Mouse (Mus musculus): ENCODE measurements at regions not wholly inside any gene's neighbourhood (a gene's known extent, or its start where the extent isn't known, plus 50 kb on each side); places are given as distances from the start of the nearest gene placed in this dataset.
A peak's percentile ranks its signal among the peaks of the same experiment; 100 is the strongest.

DNA sequence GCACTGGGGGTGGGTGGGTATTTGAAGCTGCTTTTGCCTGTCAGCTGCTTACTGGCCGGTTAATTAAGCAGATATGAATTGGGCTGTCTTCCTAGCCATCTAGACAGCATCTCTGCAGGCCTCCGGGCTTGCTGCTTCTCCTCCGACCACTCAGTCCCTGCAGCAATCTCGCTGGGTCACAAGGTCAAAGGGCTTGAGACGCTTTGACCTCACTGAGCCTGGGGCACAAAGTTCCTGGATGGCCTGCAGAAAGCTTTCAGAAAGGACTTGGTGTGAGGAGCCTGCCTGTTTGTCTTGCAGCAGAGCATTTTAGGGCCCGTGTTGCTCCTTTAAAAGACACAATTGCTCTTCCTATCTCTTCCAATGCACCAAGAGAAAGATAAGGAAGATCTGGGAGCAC lies 83.7 kb upstream of the Ppp2r5a start:
- Histone ChIP-seq H3K79me2 (ENCODE audit: control insufficient read depth, insufficient read depth, low read length) (no peaks in the 10 kb centered on the region), H3K27me3 (ENCODE audit: control insufficient read depth, insufficient read depth, low read length) (no peaks in the 10 kb centered on the region), H3K4me3 (ENCODE audit: insufficient read depth, low read depth, low read length) (no peak overlapping the region), H3K9ac (ENCODE audit: low read depth, low read length) (no peak overlapping the region), H3K36me3 (ENCODE audit: control insufficient read depth, insufficient read depth, low read length) (no peaks in the 10 kb centered on the region), H3K27ac (replicated peaks; ENCODE audit: insufficient read depth, low read depth, low read length) (no peak overlapping the region), H3K4me1 (ENCODE audit: control insufficient read depth, insufficient read depth, low read length) (peaks cover 13% of the 10 kb centered on the region)
- DNase-seq (ENCODE audit: extremely low read depth, low read depth, low spot score), result peak; percentile 68
- 30% methylated on average over 6 of the region's 6 CpGs for WGBS
- no peak for TF ChIP-seq POLR2A (IDR thresholded peaks at IDR 0.05; ENCODE audit: extremely low read depth, insufficient read depth, low read length)
- no peak for TF ChIP-seq CTCF (IDR thresholded peaks at IDR 0.05; ENCODE audit: low read depth, low read length)

DNA sequence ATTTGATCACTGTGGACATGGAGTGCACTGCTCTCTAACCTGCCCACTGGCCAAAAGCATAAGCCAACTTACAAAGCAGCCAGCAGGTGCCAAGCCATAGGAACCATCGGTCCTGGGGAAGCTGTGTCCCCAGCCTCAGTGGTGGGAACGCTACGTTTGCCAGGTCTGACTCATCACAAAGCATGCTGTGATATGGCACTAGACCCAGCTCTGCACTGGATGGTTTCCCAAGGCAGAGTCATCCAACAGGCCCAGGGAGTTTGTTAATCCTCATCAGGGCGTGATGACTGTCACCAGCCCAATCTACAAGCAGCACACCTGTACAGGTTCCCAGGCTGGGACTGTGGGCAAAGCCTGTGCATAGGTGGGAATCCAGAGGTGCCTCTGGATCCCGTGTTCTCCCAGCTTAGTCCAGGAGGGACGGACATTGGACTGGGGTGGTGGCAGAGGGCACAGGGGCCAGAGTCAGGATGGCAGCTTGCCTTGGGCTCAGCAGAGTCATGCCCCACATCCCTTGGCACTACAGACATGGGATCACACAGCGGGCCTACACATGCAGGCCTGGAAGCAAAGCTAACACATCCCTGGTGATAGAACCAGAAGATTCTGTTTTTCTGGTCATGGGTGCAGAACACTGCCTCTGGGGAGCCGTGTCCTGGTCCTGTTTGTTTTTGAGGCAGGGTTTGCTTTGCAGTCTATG lies 81.8 kb upstream of the Ppp2r5a start:
- H3K4me3 ChIP-seq (ENCODE audit: insufficient read depth, low read depth, low read length), result no peak overlapping the region
- H3K27me3 ChIP-seq (ENCODE audit: control insufficient read depth, insufficient read depth, low read length), result no peaks in the 10 kb centered on the region
- WGBS, result 27% methylated on average over 8 of the region's 8 CpGs
- H3K36me3 ChIP-seq (ENCODE audit: control insufficient read depth, insufficient read depth, low read length), result no peaks in the 10 kb centered on the region
- DNase-seq (ENCODE audit: extremely low read depth, low read depth, low spot score), result peak; percentile 88
- H3K79me2 ChIP-seq (ENCODE audit: control insufficient read depth, insufficient read depth, low read length), result no peaks in the 10 kb centered on the region
- TF ChIP-seq POLR2A (IDR thresholded peaks at IDR 0.05; ENCODE audit: extremely low read depth, insufficient read depth, low read length) (no peak), CTCF (IDR thresholded peaks at IDR 0.05; ENCODE audit: low read depth, low read length) (no peak)
- peaks cover 18% of the 10 kb centered on the region for H3K4me1 ChIP-seq (ENCODE audit: control insufficient read depth, insufficient read depth, low read length)
- H3K27ac ChIP-seq (replicated peaks; ENCODE audit: insufficient read depth, low read depth, low read length), result peak overlapping the region; percentile 14
- H3K9ac ChIP-seq (ENCODE audit: low read depth, low read length), result no peak overlapping the region

- H3K4me1 ChIP-seq (ENCODE audit: control insufficient read depth, insufficient read depth, low read length), result peaks cover 11% of the 10 kb centered on the region
- no peaks in the 10 kb centered on the region for H3K79me2 ChIP-seq (ENCODE audit: control insufficient read depth, insufficient read depth, low read length)
- H3K27me3 ChIP-seq (ENCODE audit: control insufficient read depth, insufficient read depth, low read length), result no peaks in the 10 kb centered on the region
- peak overlapping the region; percentile 33 for H3K27ac ChIP-seq (replicated peaks; ENCODE audit: insufficient read depth, low read depth, low read length)
- H3K9ac ChIP-seq (ENCODE audit: low read depth, low read length), result peak overlapping the region; percentile 4; the same call in 1 of the 2 replicates
- H3K36me3 ChIP-seq (ENCODE audit: control insufficient read depth, insufficient read depth, low read length), result no peaks in the 10 kb centered on the region
- DNase-seq (ENCODE audit: extremely low read depth, low read depth, low spot score), result peak; percentile 82
- no peak overlapping the region for H3K4me3 ChIP-seq (ENCODE audit: insufficient read depth, low read depth, low read length)
- 10% methylated on average over 13 of the region's 13 CpGs for WGBS
- peak; percentile 74 for TF ChIP-seq CTCF (IDR thresholded peaks at IDR 0.05; ENCODE audit: low read depth, low read length)
- TF ChIP-seq POLR2A (IDR thresholded peaks at IDR 0.05; ENCODE audit: extremely low read depth, insufficient read depth, low read length), result no peak
Observed at GRCm38 (mm10) chr1:191479906-191480379, 76.9 kb upstream of the Ppp2r5a start.

GRCm38 (mm10) chr1:191472551-191472950 lies 69.5 kb upstream of the Ppp2r5a start:
- Histone ChIP-seq H3K9ac (ENCODE audit: low read depth, low read length) (no peak overlapping the region), H3K4me3 (ENCODE audit: insufficient read depth, low read depth, low read length) (no peak overlapping the region), H3K27ac (replicated peaks; ENCODE audit: insufficient read depth, low read depth, low read length) (no peak overlapping the region), H3K27me3 (ENCODE audit: control insufficient read depth, insufficient read depth, low read length) (no peaks in the 10 kb centered on the region), H3K4me1 (ENCODE audit: control insufficient read depth, insufficient read depth, low read length) (no peaks in the 10 kb centered on the region; the same call in 1 of the 2 replicates), H3K36me3 (ENCODE audit: control insufficient read depth, insufficient read depth, low read length) (no peaks in the 10 kb centered on the region), H3K79me2 (ENCODE audit: control insufficient read depth, insufficient read depth, low read length) (no peaks in the 10 kb centered on the region)
- peak; percentile 97 for DNase-seq (ENCODE audit: extremely low read depth, low read depth, low spot score)
- WGBS, result 26% methylated on average over 5 of the region's 5 CpGs
- TF ChIP-seq POLR2A (IDR thresholded peaks at IDR 0.05; ENCODE audit: extremely low read depth, insufficient read depth, low read length), result no peak
- TF ChIP-seq CTCF (IDR thresholded peaks at IDR 0.05; ENCODE audit: low read depth, low read length), result no peak

- no peak overlapping the region for H3K27ac ChIP-seq (replicated peaks; ENCODE audit: insufficient read depth, low read depth, low read length)
- no peak overlapping the region for H3K9ac ChIP-seq (ENCODE audit: low read depth, low read length)
- no peaks in the 10 kb centered on the region for H3K79me2 ChIP-seq (ENCODE audit: control insufficient read depth, insufficient read depth, low read length)
- H3K4me1 ChIP-seq (ENCODE audit: control insufficient read depth, insufficient read depth, low read length), result no peaks in the 10 kb centered on the region; the same call in 1 of the 2 replicates
- no peak for DNase-seq (ENCODE audit: extremely low read depth, low read depth, low spot score)
- H3K4me3 ChIP-seq (ENCODE audit: insufficient read depth, low read depth, low read length), result no peak overlapping the region
- no peaks in the 10 kb centered on the region for H3K27me3 ChIP-seq (ENCODE audit: control insufficient read depth, insufficient read depth, low read length)
- no peak for TF ChIP-seq POLR2A (IDR thresholded peaks at IDR 0.05; ENCODE audit: extremely low read depth, insufficient read depth, low read length)
- no peak for TF ChIP-seq CTCF (IDR thresholded peaks at IDR 0.05; ENCODE audit: low read depth, low read length)
- 86% methylated on average over 2 of the region's 2 CpGs for WGBS
- H3K36me3 ChIP-seq (ENCODE audit: control insufficient read depth, insufficient read depth, low read length), result no peaks in the 10 kb centered on the region
Observed at GRCm38 (mm10) chr1:191471489-191471888, 68.4 kb upstream of the Ppp2r5a start.

All from liver, adult 2 months (tissue).